Mouse (Mus musculus) intestine, embryonic 14.5 days (tissue): ENCODE results near the gene Yju2. TPM values are rescaled to one million over a fixed set of nuclear protein-coding genes. Genes with fewer than 3 reads are reported as not detected.
A peak's percentile ranks its signal among the peaks of the same experiment; 100 is the strongest.

Experiments used
- ATAC-seq: fragments of 200-750 bp; cut with Nextera tagmentation; replicated peaks from 2 replicates; pipeline ENCODE4 v1.8.0; 2017; ENCODE audit warnings: low read depth, moderate number of reproducible peaks, moderate TSS enrichment, moderate library complexity; ENCODE audit not compliant: low FRiP score, low TSS enrichment
- DNase-seq: peaks from one replicate; pipeline ENCODE4 v3.0.0-alpha.2; 2018; ENCODE audit warnings: low spot score
- H3K27ac ChIP-seq: fragments of 300-500 bp; sonication (generic); 2 replicates; pipeline ENCODE4 v1.5.1; 2014; ENCODE audit warnings: low read depth, mild to moderate bottlenecking, control low read depth
- H3K27me3 ChIP-seq: fragments of 300-500 bp; sonication (generic); replicated peaks from 2 replicates; pipeline ENCODE4 v1.6.1; 2014; ENCODE audit warnings: low read length, control low read depth; ENCODE audit not compliant: control insufficient read depth, insufficient read depth
- H3K36me3 ChIP-seq: fragments of 300-500 bp; sonication (generic); 2 replicates; pipeline ENCODE4 v1.6.1; 2014; ENCODE audit warnings: low read length, control low read depth; ENCODE audit not compliant: control insufficient read depth, insufficient read depth
- H3K4me1 ChIP-seq: fragments of 300-500 bp; sonication (generic); replicated peaks from 2 replicates; pipeline ENCODE4 v1.6.1; 2014; ENCODE audit warnings: low read length, control low read depth, mixed read lengths; ENCODE audit not compliant: control insufficient read depth, insufficient read depth
- H3K4me2 ChIP-seq: fragments of 300-500 bp; sonication (generic); 2 replicates; pipeline ENCODE4 v1.6.1; 2014; ENCODE audit warnings: low read length
- H3K4me3 ChIP-seq: fragments of 300-500 bp; sonication (generic); 2 replicates; pipeline ENCODE4 v1.5.1; 2014; ENCODE audit warnings: low read depth, low read length, control low read depth, mixed read lengths
- H3K9ac ChIP-seq: fragments of 300-500 bp; sonication (generic); 2 replicates; pipeline ENCODE4 v1.6.1; 2014; ENCODE audit warnings: mild to moderate bottlenecking, low read length
- H3K9me3 ChIP-seq: fragments of 300-500 bp; sonication (generic); 2 replicates; pipeline ENCODE4 v1.6.1; 2016; ENCODE audit warnings: low read length, control low read depth; ENCODE audit not compliant: control insufficient read depth
- WGBS: fragments of 180-500 bp; shearing (Covaris S2); extraction: QIAGEN DNeasy Blood & Tissue Kit; methylation state at CpG from one replicate; pipeline ENCODE4 v1.1.7; 2014; 5-methylcytosine and 5-hydroxymethylcytosine counted together
- polyA plus RNA-seq: library from polyadenylated mRNA; unstranded; fragments of >200 nt; fragmentation: Nextera tagmentation; extraction: Ambion mirVana; gene quantifications from 2 replicates; pipeline ENCODE4 v1.2.1, GENCODE M21; 2014

Gene Yju2
- polyA plus RNA-seq, 1 experiment from 2014 or later, result 18.6 TPM

DNA sequence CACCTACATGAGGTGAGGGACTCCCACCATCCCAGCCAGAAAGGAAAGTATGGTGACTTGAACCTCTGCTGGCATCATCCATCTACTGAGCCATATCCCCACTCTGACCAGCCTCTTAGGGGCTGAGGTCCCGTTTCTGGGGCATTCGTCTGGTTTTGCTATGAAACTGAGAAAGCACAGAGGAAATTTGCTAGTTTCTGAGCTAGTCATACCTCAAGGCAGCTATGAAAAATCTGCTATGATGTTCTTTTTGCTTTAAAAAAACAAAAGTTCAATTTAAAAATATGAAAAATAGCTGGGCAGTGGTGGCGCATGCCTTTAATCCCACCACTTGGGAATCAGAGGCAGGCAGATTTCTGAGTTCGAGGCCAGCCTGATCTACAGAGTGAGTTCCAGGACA lies 10.3 kb upstream of the Yju2 start:
- H3K4me1 ChIP-seq, result no peaks in the 10 kb centered on the region
- no peaks in the 10 kb centered on the region for H3K27me3 ChIP-seq
- H3K4me3 ChIP-seq, result no peak overlapping the region
- DNase-seq (no peak), ATAC-seq (no peak)
- no peaks in the 10 kb centered on the region for H3K36me3 ChIP-seq
- no peak overlapping the region for H3K27ac ChIP-seq
- H3K4me2 ChIP-seq, result no peak overlapping the region
- no peak overlapping the region for H3K9ac ChIP-seq
- H3K9me3 ChIP-seq, result no peaks in the 10 kb centered on the region
- WGBS, result 90% methylated on average over 4 of the region's 4 CpGs

DNA sequence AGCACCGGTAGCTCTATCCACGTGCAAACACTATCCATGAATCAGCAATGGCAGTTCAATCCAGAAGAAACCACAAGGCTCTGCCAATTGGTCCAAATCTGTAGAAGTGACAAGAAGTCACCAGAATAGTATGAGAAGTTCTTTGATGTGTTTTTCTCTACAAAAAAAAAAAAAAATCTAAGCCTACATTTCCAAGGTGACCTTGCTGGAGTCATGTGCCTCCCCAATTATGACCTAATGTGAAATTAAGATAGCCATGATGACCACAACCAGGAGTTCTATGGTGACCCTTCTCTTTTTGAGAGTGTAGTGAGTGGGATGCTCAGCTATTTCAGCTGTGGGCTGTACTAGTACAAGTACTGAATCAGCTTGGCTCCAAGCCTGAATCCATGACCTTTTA lies 9.5 kb upstream of the Yju2 start, which contains the start of gene Zfp119b:
Gene Zfp119b, minus strand, starts transcription at position 101 of the 400 bp plus-strand sequence.
- no peaks in the 10 kb centered on the region for H3K36me3 ChIP-seq
- H3K4me1 ChIP-seq, result no peaks in the 10 kb centered on the region
- no peaks in the 10 kb centered on the region for H3K9me3 ChIP-seq
- H3K27ac ChIP-seq, result no peak within 1 kb of the TSS
- no peak within 1 kb of the TSS for H3K9ac ChIP-seq
- 90% methylated on average over 2 of the region's 2 CpGs for WGBS
- no peak within 1 kb of the TSS for H3K4me2 ChIP-seq
- H3K4me3 ChIP-seq, result no peak within 1 kb of the TSS
- ATAC-seq (no peak), DNase-seq (no peak)
- no peaks in the 10 kb centered on the region for H3K27me3 ChIP-seq

DNA sequence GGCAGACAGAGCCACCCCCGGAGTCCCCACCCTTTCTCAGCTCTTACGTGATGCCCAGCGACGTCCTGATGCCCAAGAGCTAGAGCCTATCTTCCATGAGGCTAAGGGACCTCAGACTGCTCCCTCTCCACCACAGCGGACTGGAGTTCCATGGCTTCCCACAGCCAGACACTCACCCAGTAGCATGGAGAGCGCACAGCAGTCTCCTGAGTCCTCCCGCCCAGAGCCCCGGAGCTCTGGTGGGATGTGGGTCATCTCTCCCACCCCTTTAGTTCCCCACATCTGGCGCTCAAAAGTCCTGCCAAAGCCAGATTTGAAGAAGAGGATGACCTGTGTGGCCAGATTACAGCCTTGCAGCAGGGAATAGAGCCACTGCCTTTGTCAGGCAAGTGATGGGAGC lies 8.3 kb upstream of the Yju2 start:
- 69% methylated on average over 9 of the region's 9 CpGs for WGBS
- no peaks in the 10 kb centered on the region for H3K27me3 ChIP-seq
- H3K9me3 ChIP-seq, result no peaks in the 10 kb centered on the region
- H3K27ac ChIP-seq, result no peak overlapping the region
- no peak overlapping the region for H3K4me3 ChIP-seq
- H3K4me2 ChIP-seq, result no peak overlapping the region
- H3K36me3 ChIP-seq, result no peaks in the 10 kb centered on the region
- DNase-seq (peak; percentile 27), ATAC-seq (no peak)
- no peaks in the 10 kb centered on the region for H3K4me1 ChIP-seq
- no peak overlapping the region for H3K9ac ChIP-seq

DNA sequence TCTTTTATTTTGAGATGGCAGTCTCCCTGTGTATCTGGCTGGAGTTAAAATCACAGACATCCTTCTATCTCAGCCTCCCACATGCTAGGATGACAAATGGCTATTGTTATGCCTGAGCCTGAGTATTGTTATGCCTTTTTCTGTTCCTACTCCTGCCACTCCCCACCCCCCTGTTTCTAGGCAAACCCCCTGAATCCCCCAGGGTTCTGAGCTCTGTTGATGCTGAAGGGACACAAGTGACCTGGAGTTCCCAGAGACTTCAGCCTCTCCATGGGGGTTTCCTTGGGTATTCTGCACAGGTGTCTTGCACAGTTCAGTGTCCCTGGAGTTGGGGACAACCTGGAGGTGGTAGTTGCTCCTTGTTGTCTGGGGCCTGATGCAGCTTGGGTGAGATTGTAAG lies 6.9 kb upstream of the Yju2 start:
- Histone ChIP-seq H3K9me3 (no peaks in the 10 kb centered on the region), H3K27ac (no peak overlapping the region), H3K4me2 (no peak overlapping the region), H3K4me3 (no peak overlapping the region), H3K9ac (no peak overlapping the region), H3K36me3 (no peaks in the 10 kb centered on the region), H3K27me3 (no peaks in the 10 kb centered on the region), H3K4me1 (no peaks in the 10 kb centered on the region; the same call in 1 of the 2 replicates)
- DNase-seq, result peak; percentile 27
- no peak for ATAC-seq

DNA sequence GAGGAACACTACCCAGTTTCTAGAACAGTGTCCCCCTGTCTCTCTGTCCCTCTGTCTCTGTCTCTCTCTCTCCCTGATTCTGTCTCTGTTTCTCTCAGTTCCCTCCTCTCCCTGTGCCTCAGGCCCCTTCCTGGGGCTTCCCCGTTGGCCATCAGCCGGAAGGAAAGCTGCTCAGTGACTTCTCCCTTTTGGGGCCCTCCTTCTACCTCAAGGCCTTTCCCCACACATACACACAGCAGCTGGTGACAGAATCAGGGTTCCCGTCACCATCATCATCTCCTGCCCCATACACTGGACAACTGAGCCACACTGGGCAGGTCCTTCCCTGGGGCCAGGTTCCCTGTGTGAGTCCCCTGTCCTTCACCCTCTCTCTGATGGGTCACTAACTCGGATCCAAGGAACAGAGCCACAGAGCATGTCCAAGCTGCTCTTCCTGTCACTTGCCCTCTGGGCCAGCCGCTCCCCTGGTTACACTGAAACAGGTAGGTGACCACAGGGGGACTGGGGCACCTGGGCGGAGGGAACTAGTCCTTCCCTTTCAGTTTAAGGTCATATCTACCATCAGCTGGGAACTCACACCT lies 6.4 kb upstream of the Yju2 start, which contains the start of gene Ebi3:
Gene Ebi3, plus strand, starts transcription at position 194 of the 581 bp plus-strand sequence.
- DNase-seq, result peak; percentile 46
- Histone ChIP-seq H3K36me3 (no peaks in the 10 kb centered on the region), H3K27me3 (no peaks in the 10 kb centered on the region), H3K4me3 (no peak within 1 kb of the TSS), H3K4me1 (no peaks in the 10 kb centered on the region; the same call in 1 of the 2 replicates), H3K9me3 (no peaks in the 10 kb centered on the region), H3K4me2 (no peak within 1 kb of the TSS), H3K9ac (no peak within 1 kb of the TSS), H3K27ac (no peak within 1 kb of the TSS)
- ATAC-seq, result no peak
- 71% methylated on average over 6 of the region's 6 CpGs for WGBS

DNA sequence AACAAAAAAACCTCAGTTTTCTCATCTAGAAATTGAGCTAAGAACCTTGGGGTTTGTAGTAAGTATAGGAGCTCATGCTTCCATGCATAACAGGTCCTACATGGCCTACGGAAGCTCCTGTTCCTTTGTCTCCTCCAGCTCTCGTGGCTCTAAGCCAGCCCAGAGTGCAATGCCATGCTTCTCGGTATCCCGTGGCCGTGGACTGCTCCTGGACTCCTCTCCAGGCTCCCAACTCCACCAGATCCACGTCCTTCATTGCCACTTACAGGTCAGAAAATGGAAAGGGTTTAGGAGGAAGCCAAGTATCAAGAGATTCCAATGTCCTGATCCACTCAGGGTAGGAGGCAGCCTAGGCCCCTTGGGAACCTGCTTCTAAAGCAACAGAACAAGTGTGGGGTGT lies 5.1 kb upstream of the Yju2 start:
- ATAC-seq (no peak), DNase-seq (no peak)
- Histone ChIP-seq H3K9me3 (no peaks in the 10 kb centered on the region), H3K4me3 (no peak overlapping the region), H3K4me1 (peaks cover 3% of the 10 kb centered on the region; the same call in 1 of the 2 replicates), H3K27me3 (no peaks in the 10 kb centered on the region), H3K4me2 (no peak overlapping the region), H3K27ac (no peak overlapping the region), H3K9ac (no peak overlapping the region), H3K36me3 (no peaks in the 10 kb centered on the region)
- 81% methylated on average over 6 of the region's 6 CpGs for WGBS

DNA sequence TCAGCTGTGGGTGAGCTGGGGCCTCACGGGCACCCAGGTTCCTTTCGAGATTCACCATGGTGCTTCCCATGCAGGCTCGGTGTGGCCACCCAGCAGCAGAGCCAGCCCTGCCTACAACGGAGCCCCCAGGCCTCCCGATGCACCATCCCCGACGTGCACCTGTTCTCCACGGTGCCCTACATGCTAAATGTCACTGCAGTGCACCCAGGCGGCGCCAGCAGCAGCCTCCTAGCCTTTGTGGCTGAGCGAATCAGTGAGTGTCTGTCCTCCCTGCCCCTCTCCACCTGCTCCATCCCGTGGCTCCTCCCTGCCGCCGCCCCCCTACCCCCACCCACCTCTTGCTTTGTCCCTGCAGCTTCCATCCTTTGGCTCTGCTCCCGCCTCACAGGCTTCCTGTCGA lies 4.7 kb upstream of the Yju2 start:
- ATAC-seq, result no peak

DNA sequence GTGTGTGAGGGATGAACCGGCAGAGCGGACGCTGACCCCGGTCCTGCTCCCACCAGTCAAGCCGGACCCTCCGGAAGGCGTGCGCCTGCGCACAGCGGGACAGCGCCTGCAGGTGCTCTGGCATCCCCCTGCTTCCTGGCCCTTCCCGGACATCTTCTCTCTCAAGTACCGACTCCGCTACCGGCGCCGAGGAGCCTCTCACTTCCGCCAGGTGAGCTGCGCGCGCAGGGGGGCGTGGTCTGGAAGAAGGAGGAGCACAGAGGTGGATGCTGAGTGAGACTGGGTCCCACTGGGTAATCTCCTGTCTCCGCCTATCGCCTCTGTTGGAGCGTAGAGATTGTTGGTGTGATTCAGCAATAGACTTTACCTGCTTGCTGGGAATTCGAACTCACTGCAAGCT lies 2.8 kb upstream of the Yju2 start:
- Histone ChIP-seq H3K4me3 (peak overlapping the region; percentile 34), H3K4me1 (peaks cover 8% of the 10 kb centered on the region; the same call in 1 of the 2 replicates), H3K9me3 (no peaks in the 10 kb centered on the region), H3K27me3 (no peaks in the 10 kb centered on the region), H3K36me3 (peaks cover 7% of the 10 kb centered on the region), H3K27ac (no peak overlapping the region), H3K9ac (peak overlapping the region; percentile 1; the same call in 1 of the 2 replicates), H3K4me2 (peak overlapping the region; percentile 46)
- peak; percentile 88 for DNase-seq
- peak; percentile 36 for ATAC-seq
- 2% methylated on average over 26 of the region's 26 CpGs for WGBS

More for the DNA sequence above, 4.7 kb upstream of the Yju2 start:
- no peaks in the 10 kb centered on the region for H3K36me3 ChIP-seq
- H3K9ac ChIP-seq, result no peak overlapping the region
- peak; percentile 48 for DNase-seq
- H3K27me3 ChIP-seq, result no peaks in the 10 kb centered on the region
- no peak overlapping the region for H3K4me2 ChIP-seq
- H3K9me3 ChIP-seq, result no peaks in the 10 kb centered on the region
- no peak overlapping the region for H3K27ac ChIP-seq
- H3K4me3 ChIP-seq, result no peak overlapping the region
- WGBS, result 42% methylated on average over 16 of the region's 16 CpGs
- H3K4me1 ChIP-seq, result peaks cover 3% of the 10 kb centered on the region; the same call in 1 of the 2 replicates

DNA sequence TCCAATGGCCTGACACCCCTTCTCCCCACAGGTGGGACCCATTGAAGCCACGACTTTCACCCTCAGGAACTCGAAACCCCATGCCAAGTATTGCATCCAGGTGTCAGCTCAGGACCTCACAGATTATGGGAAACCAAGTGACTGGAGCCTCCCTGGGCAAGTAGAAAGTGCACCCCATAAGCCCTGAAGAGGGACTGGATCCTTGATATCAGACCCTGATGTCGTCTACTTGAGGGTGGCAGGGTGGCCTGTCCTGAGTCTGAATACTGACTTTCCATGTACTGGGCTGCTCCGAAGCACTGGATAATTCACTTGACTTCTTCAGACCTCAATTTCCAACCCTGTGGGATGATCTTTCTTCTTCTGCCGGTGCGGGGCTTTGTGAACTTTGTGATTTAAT lies 2.3 kb upstream of the Yju2 start:
- Histone ChIP-seq H3K4me2 (peak overlapping the region; percentile 46), H3K9ac (peak overlapping the region; percentile 0; the same call in 1 of the 2 replicates), H3K36me3 (peaks cover 11% of the 10 kb centered on the region), H3K9me3 (no peaks in the 10 kb centered on the region), H3K4me3 (peak overlapping the region; percentile 34; the same call in 1 of the 2 replicates), H3K27ac (no peak overlapping the region), H3K4me1 (peaks cover 8% of the 10 kb centered on the region; the same call in 1 of the 2 replicates), H3K27me3 (no peaks in the 10 kb centered on the region)
- DNase-seq, result no peak
- ATAC-seq, result peak; percentile 3; the same call in 1 of the 2 replicates
- 38% methylated on average over 6 of the region's 6 CpGs for WGBS
